Mouse (Mus musculus) brain, embryonic 14.5 days (tissue): ENCODE results near the gene Elmo1.
A peak's percentile ranks its signal among the peaks of the same experiment; 100 is the strongest.

Experiments
- CTCF ChIP-seq: fragments of 200-500 bp; IDR thresholded peaks from 2 replicates; pipeline ENCODE4 v1.5.1; 2012; ENCODE audit warnings: inconsistent platforms, mild to moderate bottlenecking, moderate library complexity, borderline replicate concordance; ENCODE audit not compliant: insufficient read depth, insufficient read length; ENCODE audit errors: extremely low read depth
- POLR2A ChIP-seq: fragments of 200-500 bp; IDR thresholded peaks from 2 replicates; pipeline ENCODE4 v1.6.1; 2012; ENCODE audit warnings: mild to moderate bottlenecking, inconsistent platforms, borderline replicate concordance; ENCODE audit not compliant: poor library complexity, insufficient read depth, insufficient read length, severe bottlenecking; ENCODE audit errors: extremely low read depth

- peak; percentile 63 for TF ChIP-seq CTCF
- TF ChIP-seq POLR2A: no peak
Observed at GRCm38 (mm10) chr13:20272562-20272961, 182.2 kb downstream of the Elmo1 start.
